Mouse (Mus musculus): ENCODE measurements around the gene Pcdh7.
A peak's percentile ranks its signal among the peaks of the same experiment; 100 is the strongest.

Pcdh7 gene

GRCm38 (mm10) chr5:57921140-57921539 lies 203.4 kb downstream of the Pcdh7 start:
- DNase-seq (ENCODE audit: low spot score): no peak

GRCm38 (mm10) chr5:57931331-57931730 lies 213.6 kb downstream of the Pcdh7 start:
- DNase-seq (ENCODE audit: low spot score): no peak

GRCm38 (mm10) chr5:57931738-57932137 lies 214.0 kb downstream of the Pcdh7 start:
- no peak for DNase-seq (ENCODE audit: low spot score)

GRCm38 (mm10) chr5:57934666-57935065 lies 216.9 kb downstream of the Pcdh7 start:
- no peak for DNase-seq (ENCODE audit: low spot score)

- no peak for DNase-seq (ENCODE audit: low spot score)
These were observed 222.7 kb downstream of the Pcdh7 start for GRCm38 (mm10) chr5:57940457-57940856.

- no peak for DNase-seq (ENCODE audit: low spot score)
These were observed 225.4 kb downstream of the Pcdh7 start for GRCm38 (mm10) chr5:57943176-57943575.

GRCm38 (mm10) chr5:57943611-57944010 lies 225.8 kb downstream of the Pcdh7 start:
- DNase-seq (ENCODE audit: low spot score): no peak

- DNase-seq (ENCODE audit: low spot score): no peak
These were observed 227.7 kb downstream of the Pcdh7 start for GRCm38 (mm10) chr5:57945419-57945818.

GRCm38 (mm10) chr5:57959317-57959716 lies 241.6 kb downstream of the Pcdh7 start:
- DNase-seq (ENCODE audit: low spot score): no peak

GRCm38 (mm10) chr5:57963792-57964191 lies 246.0 kb downstream of the Pcdh7 start:
- no peak for DNase-seq (ENCODE audit: low spot score)

GRCm38 (mm10) chr5:57964201-57964600 lies 246.4 kb downstream of the Pcdh7 start:
- no peak for DNase-seq (ENCODE audit: low spot score)

GRCm38 (mm10) chr5:57993584-57993983 lies 275.8 kb downstream of the Pcdh7 start:
- DNase-seq (ENCODE audit: low spot score): no peak

- peak; percentile 44 for DNase-seq (ENCODE audit: low spot score)
These were observed 303.6 kb downstream of the Pcdh7 start for GRCm38 (mm10) chr5:58021331-58021730.

GRCm38 (mm10) chr5:58025123-58025522 lies 307.4 kb downstream of the Pcdh7 start:
- DNase-seq (ENCODE audit: low spot score): no peak

GRCm38 (mm10) chr5:58025759-58026158 lies 308.0 kb downstream of the Pcdh7 start:
- peak; percentile 55 for DNase-seq (ENCODE audit: low spot score)

GRCm38 (mm10) chr5:58039875-58040274 lies 322.1 kb downstream of the Pcdh7 start:
- peak; percentile 39 for DNase-seq (ENCODE audit: low spot score)

GRCm38 (mm10) chr5:58044216-58044615 lies 326.4 kb downstream of the Pcdh7 start:
- peak; percentile 12 for DNase-seq (ENCODE audit: low spot score)

GRCm38 (mm10) chr5:58081054-58081453 lies 363.3 kb downstream of the Pcdh7 start:
- no peak for DNase-seq (ENCODE audit: low spot score)

GRCm38 (mm10) chr5:58082230-58082629 lies 364.5 kb downstream of the Pcdh7 start:
- no peak for DNase-seq (ENCODE audit: low spot score)

GRCm38 (mm10) chr5:58083056-58083455 lies 365.3 kb downstream of the Pcdh7 start:
- no peak for DNase-seq (ENCODE audit: low spot score)

GRCm38 (mm10) chr5:58083972-58084371 lies 366.2 kb downstream of the Pcdh7 start:
- DNase-seq (ENCODE audit: low spot score): no peak

- DNase-seq (ENCODE audit: low spot score): no peak
These were observed 391.0 kb downstream of the Pcdh7 start for GRCm38 (mm10) chr5:58108665-58109364.

GRCm38 (mm10) chr5:58116096-58116495 lies 398.3 kb downstream of the Pcdh7 start:
- no peak for DNase-seq (ENCODE audit: low spot score)

- DNase-seq (ENCODE audit: low spot score): no peak
These were observed 400.1 kb downstream of the Pcdh7 start for GRCm38 (mm10) chr5:58117896-58118295.

Data from embryo, embryonic 10.5 days (tissue).